Mouse (Mus musculus): ENCODE measurements around the gene Sdk1. TPM values are rescaled to one million over a fixed set of nuclear protein-coding genes. Genes with fewer than 3 reads are reported as not detected.

Gene Sdk1
- polyA plus RNA-seq, 1 experiment from 2014 or later, result 1.2 TPM

GRCm38 (mm10) chr5:141568106-141568505 lies 326.8 kb downstream of the Sdk1 start:
- DNase-seq (ENCODE audit: low spot score) (no peak), ATAC-seq (ENCODE audit: insufficient number of reproducible peaks, low FRiP score, low TSS enrichment, low read depth) (no peak)
- Histone ChIP-seq H3K4me3 (ENCODE audit: low read depth, low read length) (no peak overlapping the region), H3K9me3 (ENCODE audit: control insufficient read depth, low read length) (no peaks in the 10 kb centered on the region), H3K4me1 (ENCODE audit: control insufficient read depth, insufficient read depth, low read length) (no peaks in the 10 kb centered on the region), H3K36me3 (ENCODE audit: control insufficient read depth, insufficient read depth, low read length) (no peaks in the 10 kb centered on the region), H3K9ac (ENCODE audit: low read length) (no peak overlapping the region), H3K27me3 (ENCODE audit: control insufficient read depth, insufficient read depth, low read length) (no peaks in the 10 kb centered on the region), H3K27ac (replicated peaks; ENCODE audit: low read depth, low read length) (no peak overlapping the region), H3K4me2 (ENCODE audit: low read depth, severe bottlenecking) (no peak overlapping the region)
- WGBS, result 83% methylated on average over 2 of the region's 2 CpGs

DNA sequence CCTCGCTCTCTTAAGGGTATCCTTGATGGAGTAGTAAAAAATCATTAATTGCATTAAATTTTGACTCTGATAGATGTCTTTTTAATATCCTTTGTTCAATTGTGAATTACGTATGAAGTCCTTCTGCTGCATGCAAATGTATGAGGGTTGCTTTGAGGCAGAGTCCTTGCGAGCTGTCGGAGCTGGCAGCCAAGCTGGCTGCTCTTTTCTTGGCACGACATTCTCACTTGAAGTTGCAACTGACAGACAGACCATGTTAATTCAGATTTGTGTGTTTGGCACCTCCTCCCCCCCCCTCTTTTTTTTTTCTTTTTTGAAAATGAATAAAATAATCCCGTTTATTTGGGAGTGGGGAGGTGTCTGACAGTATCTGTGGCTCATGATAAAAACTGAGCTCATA lies 329.2 kb downstream of the Sdk1 start:
- H3K4me1 ChIP-seq (ENCODE audit: control insufficient read depth, insufficient read depth, low read length), result no peaks in the 10 kb centered on the region
- H3K36me3 ChIP-seq (ENCODE audit: control insufficient read depth, insufficient read depth, low read length), result no peaks in the 10 kb centered on the region
- DNase-seq (ENCODE audit: low spot score), result no peak
- H3K27ac ChIP-seq (replicated peaks; ENCODE audit: low read depth, low read length), result no peak overlapping the region
- no peak overlapping the region for H3K4me3 ChIP-seq (ENCODE audit: low read depth, low read length)
- H3K9me3 ChIP-seq (ENCODE audit: control insufficient read depth, low read length), result no peaks in the 10 kb centered on the region
- no peak overlapping the region for H3K9ac ChIP-seq (ENCODE audit: low read length)
- ATAC-seq (ENCODE audit: insufficient number of reproducible peaks, low FRiP score, low TSS enrichment, low read depth), result no peak
- no peak overlapping the region for H3K4me2 ChIP-seq (ENCODE audit: low read depth, severe bottlenecking)
- no peaks in the 10 kb centered on the region for H3K27me3 ChIP-seq (ENCODE audit: control insufficient read depth, insufficient read depth, low read length)
- WGBS, result 88% methylated on average over 6 of the region's 6 CpGs

DNA sequence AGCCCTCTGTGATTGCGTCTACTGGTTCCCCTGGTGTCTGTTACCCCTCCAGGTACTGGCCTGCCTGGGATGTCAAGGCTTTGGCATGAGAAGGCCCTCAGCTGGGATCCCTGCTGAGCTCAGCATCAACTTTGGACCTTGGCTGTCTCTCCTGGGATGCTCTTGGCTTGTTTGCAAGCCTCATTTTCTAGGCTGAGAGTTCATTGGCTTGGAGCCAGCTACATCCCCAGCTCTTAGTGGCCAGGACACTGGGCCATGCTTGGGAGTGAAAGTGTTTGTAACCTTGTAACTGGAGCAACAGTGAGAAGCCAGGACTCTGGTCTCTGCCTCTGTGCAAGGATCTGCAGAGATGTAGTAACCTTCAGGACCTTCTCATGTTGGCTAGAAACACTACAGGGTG lies 333.0 kb downstream of the Sdk1 start:
- no peak overlapping the region for H3K9ac ChIP-seq (ENCODE audit: low read length)
- DNase-seq (ENCODE audit: low spot score), result no peak
- 89% methylated on average over 1 of the region's 1 CpGs for WGBS
- no peak overlapping the region for H3K27ac ChIP-seq (replicated peaks; ENCODE audit: low read depth, low read length)
- no peaks in the 10 kb centered on the region for H3K27me3 ChIP-seq (ENCODE audit: control insufficient read depth, insufficient read depth, low read length)
- no peaks in the 10 kb centered on the region for H3K36me3 ChIP-seq (ENCODE audit: control insufficient read depth, insufficient read depth, low read length)
- no peak overlapping the region for H3K4me3 ChIP-seq (ENCODE audit: low read depth, low read length)
- H3K4me2 ChIP-seq (ENCODE audit: low read depth, severe bottlenecking), result no peak overlapping the region
- no peaks in the 10 kb centered on the region for H3K4me1 ChIP-seq (ENCODE audit: control insufficient read depth, insufficient read depth, low read length)
- ATAC-seq (ENCODE audit: insufficient number of reproducible peaks, low FRiP score, low TSS enrichment, low read depth), result no peak
- no peaks in the 10 kb centered on the region for H3K9me3 ChIP-seq (ENCODE audit: control insufficient read depth, low read length)

GRCm38 (mm10) chr5:141591246-141591645 lies 350.0 kb downstream of the Sdk1 start:
- Histone ChIP-seq H3K9me3 (ENCODE audit: control insufficient read depth, low read length) (no peaks in the 10 kb centered on the region), H3K36me3 (ENCODE audit: control insufficient read depth, insufficient read depth, low read length) (no peaks in the 10 kb centered on the region), H3K27me3 (ENCODE audit: control insufficient read depth, insufficient read depth, low read length) (no peaks in the 10 kb centered on the region), H3K9ac (ENCODE audit: low read length) (no peak overlapping the region), H3K27ac (replicated peaks; ENCODE audit: low read depth, low read length) (no peak overlapping the region), H3K4me2 (ENCODE audit: low read depth, severe bottlenecking) (no peak overlapping the region), H3K4me1 (ENCODE audit: control insufficient read depth, insufficient read depth, low read length) (no peaks in the 10 kb centered on the region), H3K4me3 (ENCODE audit: low read depth, low read length) (no peak overlapping the region)
- WGBS, result 89% methylated on average over 5 of the region's 5 CpGs
- no peak for ATAC-seq (ENCODE audit: insufficient number of reproducible peaks, low FRiP score, low TSS enrichment, low read depth)
- DNase-seq (ENCODE audit: low spot score), result no peak

DNA sequence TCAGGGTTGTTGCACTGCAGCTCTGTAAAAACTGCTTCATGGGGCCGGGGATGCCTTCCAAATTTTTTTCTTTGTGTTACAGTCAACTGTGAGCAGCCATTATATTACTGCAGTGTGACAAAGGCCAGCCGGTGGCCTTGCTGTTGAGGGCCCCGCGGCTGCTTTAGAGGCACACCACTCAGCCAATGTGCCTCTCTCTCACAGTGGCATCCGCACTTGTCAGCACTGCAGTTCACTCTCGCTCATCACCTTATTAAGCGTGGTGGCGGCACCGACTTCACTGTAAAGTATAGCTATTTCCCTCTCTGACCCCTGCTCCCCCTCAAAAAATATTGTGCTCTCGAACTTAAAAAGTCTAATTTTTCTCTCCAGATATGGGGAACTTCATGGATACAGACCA lies 371.4 kb downstream of the Sdk1 start:
- Histone ChIP-seq H3K27me3 (ENCODE audit: control insufficient read depth, insufficient read depth, low read length) (no peaks in the 10 kb centered on the region), H3K4me1 (ENCODE audit: control insufficient read depth, insufficient read depth, low read length) (peaks cover 5% of the 10 kb centered on the region; the same call in 1 of the 2 replicates), H3K9me3 (ENCODE audit: control insufficient read depth, low read length) (no peaks in the 10 kb centered on the region), H3K27ac (replicated peaks; ENCODE audit: low read depth, low read length) (no peak overlapping the region), H3K36me3 (ENCODE audit: control insufficient read depth, insufficient read depth, low read length) (no peaks in the 10 kb centered on the region), H3K9ac (ENCODE audit: low read length) (no peak overlapping the region), H3K4me3 (ENCODE audit: low read depth, low read length) (no peak overlapping the region), H3K4me2 (ENCODE audit: low read depth, severe bottlenecking) (no peak overlapping the region)
- WGBS, result 64% methylated on average over 10 of the region's 10 CpGs
- DNase-seq (ENCODE audit: low spot score), result no peak
- no peak for ATAC-seq (ENCODE audit: insufficient number of reproducible peaks, low FRiP score, low TSS enrichment, low read depth)

GRCm38 (mm10) chr5:141615763-141616162 lies 374.5 kb downstream of the Sdk1 start:
- Histone ChIP-seq H3K9ac (ENCODE audit: low read length) (no peak overlapping the region), H3K4me1 (ENCODE audit: control insufficient read depth, insufficient read depth, low read length) (peaks cover 5% of the 10 kb centered on the region; the same call in 1 of the 2 replicates), H3K4me2 (ENCODE audit: low read depth, severe bottlenecking) (no peak overlapping the region), H3K27ac (replicated peaks; ENCODE audit: low read depth, low read length) (no peak overlapping the region), H3K27me3 (ENCODE audit: control insufficient read depth, insufficient read depth, low read length) (no peaks in the 10 kb centered on the region), H3K4me3 (ENCODE audit: low read depth, low read length) (no peak overlapping the region), H3K9me3 (ENCODE audit: control insufficient read depth, low read length) (no peaks in the 10 kb centered on the region), H3K36me3 (ENCODE audit: control insufficient read depth, insufficient read depth, low read length) (no peaks in the 10 kb centered on the region)
- 12% methylated on average over 7 of the region's 7 CpGs for WGBS
- DNase-seq (ENCODE audit: low spot score) (peak; percentile 38), ATAC-seq (ENCODE audit: insufficient number of reproducible peaks, low FRiP score, low TSS enrichment, low read depth) (no peak)

DNA sequence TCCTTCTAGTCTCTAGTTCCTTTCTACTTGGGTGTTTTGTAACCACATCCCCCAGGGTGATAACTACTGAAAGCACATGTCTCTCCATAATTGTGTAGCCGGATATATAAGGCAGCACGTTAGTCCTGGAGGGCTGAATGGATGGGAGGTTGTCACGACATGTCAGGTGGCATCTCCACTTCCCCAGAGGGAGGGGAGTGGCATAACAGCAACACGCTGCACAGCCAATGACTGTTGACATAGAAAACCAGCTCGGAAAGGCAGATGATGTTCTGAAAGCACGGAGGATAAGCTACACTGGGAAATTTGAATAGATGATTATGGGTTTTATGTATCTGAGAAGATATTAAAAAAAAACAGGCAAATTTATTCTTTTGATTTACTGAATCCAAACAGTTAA lies 376.4 kb downstream of the Sdk1 start:
- no peak for DNase-seq (ENCODE audit: low spot score)
- Histone ChIP-seq H3K36me3 (ENCODE audit: control insufficient read depth, insufficient read depth, low read length) (no peaks in the 10 kb centered on the region), H3K4me1 (ENCODE audit: control insufficient read depth, insufficient read depth, low read length) (peaks cover 5% of the 10 kb centered on the region; the same call in 1 of the 2 replicates), H3K4me3 (ENCODE audit: low read depth, low read length) (no peak overlapping the region), H3K9me3 (ENCODE audit: control insufficient read depth, low read length) (no peaks in the 10 kb centered on the region), H3K4me2 (ENCODE audit: low read depth, severe bottlenecking) (no peak overlapping the region), H3K9ac (ENCODE audit: low read length) (no peak overlapping the region), H3K27ac (replicated peaks; ENCODE audit: low read depth, low read length) (no peak overlapping the region), H3K27me3 (ENCODE audit: control insufficient read depth, insufficient read depth, low read length) (no peaks in the 10 kb centered on the region)
- ATAC-seq (ENCODE audit: insufficient number of reproducible peaks, low FRiP score, low TSS enrichment, low read depth), result no peak
- 71% methylated on average over 6 of the region's 6 CpGs for WGBS

DNA sequence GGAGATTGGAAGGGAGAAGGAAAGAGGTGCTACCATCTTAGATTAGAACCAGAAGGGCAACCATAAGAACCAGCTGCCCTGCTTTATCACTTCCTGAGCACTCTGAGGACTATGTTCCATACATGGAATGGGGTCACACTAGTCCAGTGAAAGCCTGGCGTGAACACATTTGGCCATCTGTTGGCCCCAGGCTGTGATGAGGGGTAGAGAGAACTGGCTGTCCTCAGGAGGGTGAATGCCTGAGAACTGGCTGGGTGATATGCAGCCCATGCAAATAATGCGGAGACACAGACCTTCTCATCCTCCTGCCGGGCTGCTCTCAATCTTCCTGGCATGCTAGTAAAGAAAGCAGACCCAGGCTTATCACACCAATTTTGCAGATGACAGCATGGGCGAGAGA lies 384.1 kb downstream of the Sdk1 start:
- no peaks in the 10 kb centered on the region for H3K4me1 ChIP-seq (ENCODE audit: control insufficient read depth, insufficient read depth, low read length)
- no peak overlapping the region for H3K4me3 ChIP-seq (ENCODE audit: low read depth, low read length)
- no peak overlapping the region for H3K4me2 ChIP-seq (ENCODE audit: low read depth, severe bottlenecking)
- DNase-seq (ENCODE audit: low spot score) (no peak), ATAC-seq (ENCODE audit: insufficient number of reproducible peaks, low FRiP score, low TSS enrichment, low read depth) (no peak)
- no peaks in the 10 kb centered on the region for H3K36me3 ChIP-seq (ENCODE audit: control insufficient read depth, insufficient read depth, low read length)
- WGBS, result 72% methylated on average over 4 of the region's 4 CpGs
- H3K9ac ChIP-seq (ENCODE audit: low read length), result no peak overlapping the region
- no peak overlapping the region for H3K27ac ChIP-seq (replicated peaks; ENCODE audit: low read depth, low read length)
- H3K9me3 ChIP-seq (ENCODE audit: control insufficient read depth, low read length), result no peaks in the 10 kb centered on the region
- no peaks in the 10 kb centered on the region for H3K27me3 ChIP-seq (ENCODE audit: control insufficient read depth, insufficient read depth, low read length)

- Histone ChIP-seq H3K4me3 (ENCODE audit: low read depth, low read length) (no peak overlapping the region), H3K27me3 (ENCODE audit: control insufficient read depth, insufficient read depth, low read length) (no peaks in the 10 kb centered on the region), H3K36me3 (ENCODE audit: control insufficient read depth, insufficient read depth, low read length) (no peaks in the 10 kb centered on the region), H3K4me1 (ENCODE audit: control insufficient read depth, insufficient read depth, low read length) (no peaks in the 10 kb centered on the region), H3K27ac (replicated peaks; ENCODE audit: low read depth, low read length) (no peak overlapping the region), H3K4me2 (ENCODE audit: low read depth, severe bottlenecking) (no peak overlapping the region), H3K9ac (ENCODE audit: low read length) (no peak overlapping the region), H3K9me3 (ENCODE audit: control insufficient read depth, low read length) (no peaks in the 10 kb centered on the region)
- DNase-seq (ENCODE audit: low spot score) (no peak), ATAC-seq (ENCODE audit: insufficient number of reproducible peaks, low FRiP score, low TSS enrichment, low read depth) (no peak)
- WGBS, result 84% methylated on average over 5 of the region's 5 CpGs
Observed at GRCm38 (mm10) chr5:141631641-141632040, 390.4 kb downstream of the Sdk1 start.

All from limb, embryonic 11.5 days (tissue).